Mouse (Mus musculus) megakaryocyte, embryonic 14.5 days (primary cell): ENCODE data around the gene Urah. TPM values are rescaled to one million over a fixed set of nuclear protein-coding genes. Genes with fewer than 3 reads are reported as not detected.

ENCODE experiments used
- H3K27me3 ChIP-seq: replicated peaks from 2 replicates; pipeline ENCODE3; 2012; ENCODE audit warnings: inconsistent platforms
- H3K36me3 ChIP-seq: replicated peaks from 2 replicates; pipeline ENCODE3; 2012; ENCODE audit warnings: low read length, inconsistent platforms, mixed read lengths
- H3K4me1 ChIP-seq: 2 replicates; pipeline ENCODE4 v1.6.1; 2012; ENCODE audit warnings: inconsistent platforms
- H3K4me3 ChIP-seq: replicated peaks from 2 replicates; pipeline ENCODE3; 2012; ENCODE audit warnings: moderate library complexity, mild to moderate bottlenecking, inconsistent platforms
- H3K9me3 ChIP-seq: 2 replicates; pipeline ENCODE4 v1.6.1; 2012; ENCODE audit warnings: inconsistent platforms
- FLI1 ChIP-seq: IDR thresholded peaks from 2 replicates; pipeline ENCODE4 v1.6.1; 2012; ENCODE audit warnings: low read length, inconsistent platforms, mixed read lengths
- GATA1 ChIP-seq: IDR thresholded peaks from 3 replicates; pipeline ENCODE4 v1.6.1; 2012; ENCODE audit warnings: mixed read lengths, low read length, inconsistent platforms, borderline replicate concordance
- polyA plus RNA-seq: library from polyadenylated mRNA; stranded (reverse); fragments of >175 nt; gene quantifications from 2 replicates; pipeline ENCODE4 v1.2.3, GENCODE M21; 2012; ENCODE audit warnings: low replicate concordance; ENCODE audit not compliant: insufficient read depth

Urah gene
- polyA plus RNA-seq, 1 experiment: not detected

DNA sequence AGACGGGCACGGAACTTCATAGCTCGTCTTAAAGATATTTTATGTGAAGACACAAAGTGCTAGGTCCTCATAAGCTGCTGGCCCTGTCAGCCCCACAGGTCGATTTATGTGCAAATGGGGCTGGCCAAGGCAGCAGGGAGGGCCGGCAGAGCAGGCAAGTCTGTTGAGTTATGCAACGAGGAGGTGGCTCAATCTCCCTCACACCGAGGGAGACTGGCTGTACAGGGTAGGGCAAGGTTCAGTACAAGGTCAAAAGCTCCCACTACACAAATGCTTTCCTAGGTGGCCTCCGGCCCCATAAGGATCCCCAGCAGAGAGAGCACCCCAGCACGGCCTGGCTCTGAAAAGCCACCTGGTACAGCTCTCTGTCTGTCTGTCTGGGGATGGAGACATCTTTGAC is 18.6 kb downstream of the Urah start:
- Histone ChIP-seq H3K4me1 (peaks cover 70% of the 10 kb centered on the region), H3K9me3 (no peaks in the 10 kb centered on the region), H3K4me3 (peak overlapping the region; percentile 60), H3K27me3 (no peaks in the 10 kb centered on the region), H3K36me3 (peaks cover 58% of the 10 kb centered on the region)
- no peak for TF ChIP-seq GATA1
- TF ChIP-seq FLI1: no peak

DNA sequence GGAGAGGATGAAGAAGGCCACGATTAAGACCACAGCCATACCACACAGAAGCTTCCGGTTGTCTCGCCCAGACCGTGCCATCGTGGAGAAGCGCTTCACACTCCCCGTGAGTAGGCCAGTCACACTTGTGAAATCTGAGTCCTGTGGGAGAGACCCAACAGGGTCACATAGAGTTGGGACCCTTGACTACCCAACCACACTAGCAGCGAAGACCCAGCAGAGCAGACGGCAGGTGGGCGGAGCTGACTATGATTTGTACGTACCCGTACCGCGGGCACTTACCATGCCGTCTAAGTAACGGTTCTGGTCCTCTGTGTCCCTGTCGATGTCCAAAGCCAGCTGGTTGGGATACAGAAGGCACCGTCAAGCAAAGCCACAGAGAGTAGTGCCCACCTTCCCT is 19.7 kb downstream of the Urah start:
- Histone ChIP-seq H3K36me3 (peaks cover 69% of the 10 kb centered on the region), H3K4me3 (peak overlapping the region; percentile 100), H3K9me3 (no peaks in the 10 kb centered on the region), H3K27me3 (no peaks in the 10 kb centered on the region), H3K4me1 (peaks cover 77% of the 10 kb centered on the region)
- no peak for TF ChIP-seq GATA1
- no peak for TF ChIP-seq FLI1

GRCm38 (mm10) chr7:140855181-140855580 is 20.4 kb downstream of the Urah start:
- H3K4me1 ChIP-seq: peaks cover 80% of the 10 kb centered on the region
- H3K4me3 ChIP-seq: peak overlapping the region; percentile 100
- peaks cover 74% of the 10 kb centered on the region for H3K36me3 ChIP-seq
- H3K27me3 ChIP-seq: no peaks in the 10 kb centered on the region
- H3K9me3 ChIP-seq: no peaks in the 10 kb centered on the region
- no peak for TF ChIP-seq FLI1
- no peak for TF ChIP-seq GATA1

DNA sequence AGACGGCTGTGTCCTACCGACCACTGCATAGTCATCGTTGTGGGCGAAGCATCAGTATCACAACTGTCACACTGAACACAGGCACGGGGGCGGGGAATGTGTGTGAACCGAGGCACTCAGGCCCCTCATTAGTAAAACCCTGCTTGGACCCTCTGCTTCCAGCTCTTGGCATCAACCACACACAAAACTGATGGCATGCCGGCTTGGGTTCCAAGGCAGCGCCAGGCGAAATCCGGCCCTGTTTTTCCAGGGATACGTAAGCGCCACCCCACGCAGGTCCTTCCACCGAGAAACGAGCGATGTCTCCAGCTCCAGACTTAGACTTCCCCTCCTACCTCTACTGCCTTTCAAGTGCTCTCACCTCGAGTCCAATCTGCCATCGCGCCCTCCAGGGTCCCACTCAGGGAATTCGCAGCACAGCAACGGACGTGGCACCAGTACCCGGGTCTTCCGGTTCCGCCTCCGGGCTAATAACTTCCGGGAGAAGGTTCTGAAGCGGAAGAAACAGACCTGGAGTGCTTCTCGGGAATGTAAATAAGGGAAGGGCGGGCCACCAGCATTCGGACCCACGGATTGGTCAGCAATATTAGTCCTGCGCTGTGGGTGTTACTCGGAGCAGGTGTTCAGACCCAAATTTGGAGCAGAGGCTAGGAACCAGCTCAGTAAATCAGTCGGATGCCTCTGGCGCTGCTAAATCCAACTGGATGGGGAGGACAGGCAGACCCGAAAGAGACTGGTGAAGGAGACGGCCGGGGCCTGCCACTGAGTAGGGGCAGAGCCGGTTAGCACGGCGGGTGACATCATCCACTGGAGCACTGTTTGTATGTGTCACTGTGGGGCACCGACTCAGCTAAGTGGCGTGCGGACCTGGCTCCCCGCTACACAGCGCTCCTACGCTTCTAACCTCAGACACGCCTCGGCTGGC is 21.3 kb downstream of the Urah start, which contains the start of gene Gm45785:
Gene Gm45785 (minus strand): TSS at position 472 of the 925 bp plus-strand sequence.
- Histone ChIP-seq H3K4me1 (peaks cover 82% of the 10 kb centered on the region), H3K36me3 (peaks cover 74% of the 10 kb centered on the region), H3K9me3 (no peaks in the 10 kb centered on the region), H3K27me3 (no peaks in the 10 kb centered on the region), H3K4me3 (peak within 1 kb of the TSS; percentile 100)
- TF ChIP-seq GATA1 (no peak), FLI1 (peak; percentile 15; the same call in 1 of the 2 replicates)

- H3K36me3 ChIP-seq: peaks cover 76% of the 10 kb centered on the region
- no peak for TF ChIP-seq GATA1
- TF ChIP-seq FLI1: peak; percentile 31; the same call in 1 of the 2 replicates
- H3K9me3 ChIP-seq: no peaks in the 10 kb centered on the region
- no peaks in the 10 kb centered on the region for H3K27me3 ChIP-seq
- H3K4me3 ChIP-seq: peak within 1 kb of the TSS; percentile 100
- peaks cover 84% of the 10 kb centered on the region for H3K4me1 ChIP-seq
These were observed 22.1 kb downstream of the Urah start, which contains the start of gene Ric8a for GRCm38 (mm10) chr7:140856785-140857549. Ric8a (plus strand) TSS chr7:140856957.

DNA sequence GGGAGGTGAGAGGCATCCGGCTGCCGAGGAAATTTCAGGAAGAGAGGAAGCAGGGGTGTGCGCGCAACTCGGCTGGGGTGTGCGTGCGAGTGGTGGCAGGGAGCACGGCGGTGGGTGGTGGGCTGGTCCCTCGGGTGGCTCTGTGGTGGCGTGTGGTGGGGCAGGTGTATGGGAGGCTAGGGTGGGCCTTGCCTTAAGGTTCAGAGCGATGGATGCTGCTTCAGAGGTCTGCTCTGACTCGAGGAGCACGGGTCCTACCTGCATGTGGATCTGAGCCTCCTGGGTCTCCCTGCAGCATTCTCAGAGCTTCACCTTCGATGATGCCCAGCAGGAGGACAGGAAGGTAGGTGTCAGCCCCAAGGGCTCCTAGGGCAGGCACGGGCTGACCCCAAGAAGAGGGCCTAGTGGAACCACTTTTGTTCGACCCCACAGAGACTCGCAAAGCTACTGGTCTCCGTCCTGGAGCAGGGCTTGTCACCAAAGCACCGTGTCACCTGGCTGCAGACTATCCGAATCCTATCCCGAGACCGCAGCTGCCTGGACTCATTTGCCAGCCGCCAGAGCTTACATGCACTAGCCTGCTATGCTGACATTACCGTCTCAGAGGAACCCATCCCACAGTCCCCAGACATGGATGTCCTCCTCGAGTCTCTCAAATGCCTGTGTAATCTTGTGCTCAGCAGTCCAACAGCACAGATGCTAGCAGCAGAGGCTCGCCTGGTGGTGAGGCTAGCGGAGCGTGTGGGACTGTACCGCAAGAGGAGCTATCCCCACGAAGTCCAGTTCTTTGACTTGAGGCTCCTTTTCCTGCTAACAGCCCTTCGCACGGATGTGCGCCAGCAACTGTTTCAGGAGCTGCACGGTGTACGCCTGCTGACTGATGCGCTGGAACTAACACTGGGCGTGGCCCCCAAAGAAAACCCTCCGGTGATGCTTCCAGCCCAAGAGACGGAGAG is 23.0 kb downstream of the Urah start, which contains the start of gene Bet1l:
Gene Bet1l (minus strand): TSS at position 28 of the 956 bp plus-strand sequence.
- TF ChIP-seq GATA1 (no peak), FLI1 (no peak)
- H3K36me3 ChIP-seq: peaks cover 76% of the 10 kb centered on the region

GRCm38 (mm10) chr7:140858746-140859145 is 23.9 kb downstream of the Urah start:
- Histone ChIP-seq H3K27me3 (no peaks in the 10 kb centered on the region), H3K9me3 (no peaks in the 10 kb centered on the region), H3K4me3 (peak overlapping the region; percentile 100), H3K4me1 (peaks cover 73% of the 10 kb centered on the region), H3K36me3 (peaks cover 76% of the 10 kb centered on the region)
- TF ChIP-seq FLI1: no peak
- no peak for TF ChIP-seq GATA1

More for the DNA sequence above, 23.0 kb downstream of the Urah start, which contains the start of gene Bet1l:
- Histone ChIP-seq H3K4me1 (peaks cover 80% of the 10 kb centered on the region), H3K27me3 (no peaks in the 10 kb centered on the region), H3K9me3 (no peaks in the 10 kb centered on the region), H3K4me3 (peak within 1 kb of the TSS; percentile 100)

DNA sequence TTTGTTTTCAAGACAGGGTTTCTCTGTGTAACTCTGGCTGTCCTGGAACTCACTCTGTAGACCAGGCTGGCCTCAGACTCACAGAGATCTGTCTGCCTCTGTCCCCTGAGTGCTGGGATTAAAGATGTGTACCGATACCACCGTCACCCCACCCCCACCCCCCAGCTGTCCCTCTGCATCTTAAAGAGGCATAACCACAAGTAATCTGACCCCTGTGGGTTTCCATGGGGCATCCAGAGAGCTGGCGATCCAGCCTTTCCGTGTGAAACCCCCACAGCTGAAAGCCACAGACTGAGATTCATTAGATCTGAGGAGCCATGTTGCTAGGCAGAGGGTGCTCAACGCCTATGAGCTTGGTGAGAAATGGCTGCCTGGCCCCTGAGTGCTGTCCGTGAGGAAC is 25.2 kb downstream of the Urah start:
- H3K9me3 ChIP-seq: no peaks in the 10 kb centered on the region
- peaks cover 67% of the 10 kb centered on the region for H3K4me1 ChIP-seq
- no peaks in the 10 kb centered on the region for H3K27me3 ChIP-seq
- TF ChIP-seq FLI1: no peak
- no peak for TF ChIP-seq GATA1
- H3K36me3 ChIP-seq: peaks cover 76% of the 10 kb centered on the region
- no peak overlapping the region for H3K4me3 ChIP-seq
